Mouse (Mus musculus) heart, adult 18-20 months (tissue): ENCODE measurements around the gene Scn8a. TPM values are rescaled to one million over a fixed set of nuclear protein-coding genes. Genes with fewer than 3 reads are reported as not detected.
A peak's percentile ranks its signal among the peaks of the same experiment; 100 is the strongest.

ENCODE experiments used
- DNase-seq, 2 experiments: peaks; one replicate each; pipeline ENCODE4 v3.0.0; 2021 to 2022; ENCODE audit warnings: mixed read lengths in 1 of 2
- total RNA-seq, 2 experiments: library from RNA; stranded (reverse); gene quantifications; 2 replicates each; pipeline ENCODE4 v1.2.3; 2021

Scn8a gene
- total RNA-seq, 2 experiments from 2014 or later, result not detected

DNA sequence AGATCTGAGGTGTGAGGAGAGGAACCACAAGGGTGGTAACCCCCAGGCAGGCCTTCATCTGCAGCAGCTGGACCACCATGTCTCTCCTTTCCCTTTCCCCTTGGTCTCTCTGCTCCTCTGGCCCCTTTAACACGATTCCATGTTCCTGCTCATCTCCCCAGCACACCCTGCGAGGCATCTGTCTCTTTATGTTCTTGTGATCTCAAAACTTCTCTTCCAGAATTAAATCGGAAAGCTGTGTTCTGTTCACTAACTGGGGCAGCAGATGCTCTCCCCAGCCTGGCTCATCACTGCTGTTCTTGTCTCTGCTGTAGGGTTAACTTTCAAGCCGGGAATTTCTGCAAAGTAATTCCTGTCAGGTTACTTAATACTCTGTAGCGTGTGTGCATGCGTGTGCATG is 91.3 kb downstream of the Scn8a start:
- DNase-seq, result no peak

DNA sequence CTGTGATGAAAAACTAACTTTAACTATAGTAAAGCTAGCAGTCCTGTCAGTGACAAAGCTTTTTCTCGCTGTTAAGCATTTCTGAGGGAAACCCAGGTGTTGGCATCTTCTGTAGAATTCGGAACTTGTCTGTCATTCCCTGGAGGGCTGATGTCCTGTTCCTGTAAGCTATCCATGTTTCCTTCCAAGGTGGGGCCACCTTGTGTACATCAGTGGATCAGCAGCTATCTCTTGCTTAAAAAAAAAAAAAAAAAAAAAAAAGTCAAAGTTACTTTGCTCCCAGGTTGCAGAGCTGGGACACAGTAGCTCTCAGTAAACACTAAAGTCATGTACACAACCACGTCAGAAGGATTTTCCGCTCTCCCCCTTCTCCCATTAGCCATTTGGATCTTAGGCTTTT is 91.9 kb downstream of the Scn8a start:
- DNase-seq, result no peak

DNA sequence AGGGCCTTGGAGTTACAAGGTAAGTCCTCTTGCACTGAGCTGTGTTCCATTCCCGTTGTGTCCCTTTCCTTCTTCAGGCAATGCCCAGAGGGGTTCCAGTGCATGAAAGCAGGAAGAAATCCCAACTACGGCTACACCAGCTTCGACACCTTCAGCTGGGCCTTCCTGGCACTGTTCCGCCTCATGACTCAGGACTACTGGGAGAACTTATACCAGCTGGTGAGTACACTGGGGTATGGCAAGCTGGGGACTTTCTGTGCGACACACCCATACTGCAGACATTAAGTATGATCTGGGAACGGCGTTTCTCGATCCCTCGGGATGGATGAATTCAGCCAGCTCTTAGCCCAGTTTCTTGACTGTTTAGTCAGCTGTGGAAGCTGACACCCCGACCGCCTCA is 101.8 kb downstream of the Scn8a start:
- no peak for DNase-seq

DNA sequence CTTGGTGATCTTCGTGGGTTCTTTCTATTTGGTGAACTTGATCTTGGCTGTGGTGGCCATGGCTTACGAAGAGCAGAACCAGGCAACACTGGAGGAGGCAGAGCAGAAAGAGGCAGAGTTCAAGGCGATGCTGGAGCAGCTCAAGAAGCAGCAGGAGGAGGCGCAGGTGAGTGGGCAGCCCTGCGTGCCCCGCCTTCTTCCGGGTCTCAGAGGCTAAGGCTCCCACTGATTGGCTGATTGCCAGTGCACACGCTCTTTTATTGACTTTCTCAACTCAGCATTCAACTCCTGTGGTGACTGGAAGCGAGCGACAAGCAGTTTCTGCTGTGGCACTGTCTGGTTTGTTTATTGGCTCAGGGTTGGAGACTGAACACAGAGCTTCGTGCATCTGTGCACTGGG is 103.1 kb downstream of the Scn8a start:
- no peak for DNase-seq

DNA sequence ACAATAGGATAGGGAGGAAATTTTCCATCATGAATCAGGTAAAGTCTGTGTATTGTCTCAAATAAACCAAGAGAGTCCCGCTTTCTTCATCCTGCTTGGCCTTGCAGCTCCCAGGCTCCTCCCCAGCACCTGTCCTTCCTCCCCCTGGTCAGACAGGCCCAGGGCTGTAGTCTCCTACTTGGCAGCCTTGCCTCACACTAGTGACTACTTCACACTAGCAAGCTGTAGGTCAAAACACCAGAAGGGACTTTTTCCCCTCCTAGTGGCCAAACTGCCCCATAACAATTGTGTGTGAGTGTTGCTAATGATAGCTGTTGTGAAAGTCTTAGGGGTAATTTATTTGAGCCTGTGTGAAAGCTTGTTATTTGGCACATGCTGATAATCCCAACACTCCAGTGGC is 105.0 kb downstream of the Scn8a start:
- DNase-seq, result peak in 1 of 2 experiments; percentile 4

DNA sequence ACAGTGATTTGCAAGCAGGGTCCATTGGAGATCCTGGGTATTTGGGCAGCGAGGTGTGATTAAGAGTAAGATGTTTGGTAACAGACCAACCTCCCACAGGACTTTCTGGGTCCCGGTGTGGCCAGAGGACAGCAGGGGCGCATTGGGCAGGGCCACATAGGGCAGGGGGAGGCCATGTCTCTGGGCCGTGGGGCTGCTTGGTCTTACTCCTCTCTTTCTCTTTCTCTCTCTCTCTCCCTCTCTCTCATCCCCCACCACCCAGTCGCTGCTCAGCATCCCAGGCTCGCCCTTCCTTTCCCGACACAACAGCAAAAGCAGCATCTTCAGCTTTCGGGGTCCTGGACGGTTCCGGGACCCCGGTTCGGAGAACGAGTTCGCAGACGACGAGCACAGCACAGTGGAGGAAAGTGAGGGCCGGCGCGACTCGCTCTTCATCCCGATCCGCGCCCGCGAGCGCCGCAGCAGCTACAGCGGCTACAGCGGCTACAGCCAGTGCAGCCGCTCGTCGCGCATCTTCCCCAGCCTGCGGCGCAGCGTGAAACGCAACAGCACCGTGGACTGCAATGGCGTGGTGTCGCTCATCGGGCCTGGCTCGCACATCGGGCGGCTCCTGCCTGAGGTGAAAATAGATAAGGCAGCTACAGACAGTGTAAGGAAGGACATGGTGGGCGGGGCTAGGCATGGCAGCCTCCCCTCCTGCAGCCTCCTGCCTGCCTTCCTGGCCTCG is 113.9 kb downstream of the Scn8a start:
- peak; percentile 23 to 51 for DNase-seq

DNA sequence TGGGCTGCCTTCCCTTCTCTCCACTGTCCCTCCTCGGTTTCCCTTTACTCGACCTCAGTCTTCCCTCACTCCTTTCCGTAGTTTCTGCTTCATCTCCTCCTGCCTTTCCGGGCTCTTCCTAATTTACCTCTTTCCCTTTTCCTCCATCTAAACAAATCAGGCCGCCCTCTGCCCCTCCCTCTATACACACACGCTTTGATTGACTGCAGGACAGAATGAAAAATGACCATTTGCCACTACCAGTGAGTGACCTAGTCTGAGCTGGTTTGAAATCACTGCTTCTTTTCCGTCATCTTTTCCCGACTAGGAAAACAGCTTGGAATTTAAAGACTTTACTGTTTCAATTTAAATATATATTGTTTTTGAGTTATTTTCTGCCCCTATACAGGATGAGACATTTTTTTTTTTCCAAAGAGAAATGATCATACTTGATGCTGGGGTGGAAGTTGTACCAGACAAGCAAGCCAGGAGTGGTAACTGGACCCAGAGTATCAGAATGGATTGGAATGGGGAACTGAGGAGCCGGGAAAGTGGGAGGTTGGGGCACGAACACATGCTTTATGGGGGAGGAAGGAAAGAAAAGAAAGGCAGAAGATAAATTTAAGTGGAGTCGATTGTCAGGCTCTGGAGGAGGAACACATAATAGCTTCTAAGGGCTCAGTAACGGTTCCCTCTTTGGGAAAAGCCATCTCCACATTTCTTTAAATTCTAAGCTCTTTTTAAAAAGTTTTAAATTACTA is 114.7 kb downstream of the Scn8a start:
- DNase-seq, result no peak

DNA sequence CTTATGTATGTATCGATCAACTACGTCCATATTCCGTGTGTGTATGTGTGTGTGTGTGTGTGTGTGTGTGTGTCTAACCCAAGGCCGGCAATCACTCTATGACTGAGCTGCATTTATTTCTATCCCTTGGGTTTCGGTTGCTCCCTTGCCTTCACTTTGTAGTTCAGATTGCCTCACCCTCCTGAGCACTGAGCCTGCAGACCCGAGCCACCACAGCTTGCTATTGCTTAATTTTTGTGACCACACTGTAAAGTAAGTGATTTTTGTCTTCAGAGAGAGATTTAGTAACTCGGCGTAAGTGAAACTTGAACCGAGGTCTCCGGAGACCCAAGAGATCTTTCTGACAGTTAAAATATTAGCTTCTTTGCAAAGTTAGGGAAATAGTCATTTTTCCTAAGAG is 116.8 kb downstream of the Scn8a start:
- no peak for DNase-seq

DNA sequence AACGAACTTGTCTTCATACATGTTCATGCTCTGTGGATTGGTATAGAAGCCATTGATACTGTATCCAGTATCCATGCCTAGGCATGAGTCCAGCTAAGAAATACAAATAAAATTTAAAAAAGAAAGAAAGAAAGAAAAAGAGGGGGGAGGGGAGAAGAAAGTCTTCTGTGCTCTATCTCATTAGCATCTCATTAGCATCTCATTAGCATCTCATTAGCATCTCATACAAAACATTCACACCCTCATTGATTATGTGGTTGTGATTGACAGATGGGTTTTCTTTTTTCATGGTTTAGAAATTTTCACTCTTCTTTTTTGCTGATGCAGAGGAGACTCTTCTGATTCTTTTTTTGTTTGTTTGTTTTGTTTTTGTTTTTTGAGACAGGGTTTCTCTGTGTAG is 117.4 kb downstream of the Scn8a start:
- no peak for DNase-seq

DNA sequence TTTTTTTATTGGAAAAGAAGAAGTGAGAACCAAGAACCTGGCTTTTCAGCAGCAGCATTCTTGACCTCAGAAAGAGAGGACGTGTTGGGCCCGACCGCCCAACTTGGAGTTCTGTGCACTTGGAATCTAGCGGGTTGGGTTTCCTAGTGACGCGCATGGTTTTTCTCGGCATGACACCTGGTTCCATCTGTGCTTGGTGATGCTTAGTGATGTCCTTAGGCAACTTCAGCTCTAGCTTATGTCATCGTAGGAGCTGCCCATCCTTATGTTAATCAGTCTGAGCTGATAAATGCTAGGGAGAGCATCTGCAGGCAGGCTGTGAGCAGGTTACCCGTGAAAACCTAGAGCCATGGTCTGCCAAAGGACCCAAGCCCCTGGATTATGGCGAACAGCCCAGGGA is 120.6 kb downstream of the Scn8a start:
- no peak for DNase-seq

DNA sequence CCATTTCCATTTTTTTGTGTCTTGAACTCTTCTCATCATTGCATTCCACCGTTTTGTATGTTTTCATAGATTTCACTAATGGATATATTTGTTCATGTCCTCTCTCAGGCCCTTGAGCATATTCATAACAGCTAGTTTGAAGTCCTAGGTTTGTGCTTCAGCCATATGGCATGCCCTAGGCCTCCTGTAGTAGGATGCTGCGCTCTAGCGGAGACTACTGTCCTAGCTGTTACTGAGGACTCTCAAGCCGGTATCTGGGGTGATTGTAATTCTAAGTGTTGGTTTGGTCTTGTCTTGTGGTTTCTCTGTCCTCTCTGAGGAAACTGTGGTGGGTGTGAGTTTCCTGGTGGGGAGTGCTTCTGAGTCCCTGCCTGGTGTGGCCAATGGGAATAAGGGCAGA is 127.4 kb downstream of the Scn8a start:
- DNase-seq, result peak in 1 of 2 experiments; percentile 38

DNA sequence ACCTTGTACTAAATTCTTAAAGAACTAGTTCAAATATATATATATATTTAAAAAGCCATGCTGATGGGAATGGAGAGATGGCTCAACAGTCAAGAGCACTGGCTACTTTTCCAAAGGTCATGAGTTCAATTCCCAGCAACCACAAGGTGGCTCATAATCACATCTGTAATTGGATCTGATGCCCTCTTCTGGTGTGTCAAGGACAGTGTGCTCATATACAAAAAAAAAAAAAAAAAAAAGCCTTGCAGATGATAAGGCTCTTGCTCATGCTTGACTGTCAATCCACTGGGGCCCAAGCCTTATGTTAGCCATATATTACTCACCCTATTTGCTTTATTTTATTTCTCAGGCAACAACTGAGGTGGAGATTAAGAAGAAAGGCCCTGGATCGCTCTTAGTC is 132.0 kb downstream of the Scn8a start:
- no peak for DNase-seq

DNA sequence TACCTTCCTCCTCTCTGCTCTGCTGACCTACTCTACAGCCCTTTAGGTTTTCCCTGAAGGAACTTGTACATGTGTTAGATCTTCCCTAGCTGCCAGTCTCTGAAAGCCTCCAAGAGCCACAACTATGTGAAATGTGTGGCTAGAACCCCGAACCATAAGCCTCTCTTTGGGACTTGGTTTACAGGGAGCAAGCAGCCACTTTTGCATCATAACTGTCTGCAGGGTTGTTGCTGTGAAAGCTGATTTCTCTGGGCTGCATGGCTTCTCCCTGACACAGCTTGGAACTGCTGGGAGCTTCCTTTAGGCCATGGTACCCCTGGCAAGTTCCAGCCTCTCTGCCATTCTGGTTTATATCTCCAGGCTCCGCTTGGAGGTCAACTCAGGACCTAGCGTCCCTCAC is 132.8 kb downstream of the Scn8a start:
- no peak for DNase-seq

DNA sequence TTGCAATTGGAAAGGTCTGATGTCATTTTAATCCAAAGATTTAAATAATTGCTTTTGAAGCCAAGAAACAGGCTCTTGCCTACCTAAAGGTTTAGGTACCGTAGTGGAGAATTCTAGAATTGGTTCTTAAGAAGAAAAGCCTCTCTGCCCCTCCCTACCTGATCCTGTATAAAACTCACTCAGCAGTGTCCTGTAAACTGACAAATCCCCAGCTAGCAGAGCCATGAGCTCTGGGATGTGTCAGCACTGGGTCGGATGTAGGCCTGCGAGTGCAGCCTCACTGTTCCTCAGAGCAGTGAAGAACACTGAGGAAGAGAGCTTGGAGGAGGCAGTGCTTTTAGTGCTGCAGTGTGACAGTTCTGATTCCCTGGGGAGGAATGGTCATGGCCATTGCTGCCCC is 134.9 kb downstream of the Scn8a start:
- DNase-seq, result no peak

DNA sequence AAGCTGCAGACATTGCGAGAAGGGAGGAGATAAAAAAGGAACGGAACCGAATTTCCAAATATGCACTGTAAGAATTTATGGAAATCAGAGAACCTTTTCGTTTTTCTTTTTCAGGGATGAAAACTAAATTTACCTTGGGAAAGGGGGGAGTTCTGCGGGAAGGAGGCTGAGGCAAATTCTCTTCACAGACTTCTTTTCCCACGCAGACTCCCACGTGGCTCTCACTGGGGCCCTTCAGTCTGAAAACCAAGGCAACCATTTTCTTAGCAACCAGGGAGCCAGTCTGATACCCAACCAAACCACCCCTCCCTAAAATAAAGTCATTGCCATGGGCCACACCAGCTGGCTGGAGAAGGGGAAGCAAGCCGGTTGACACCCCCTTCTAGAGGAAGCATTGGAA is 136.1 kb downstream of the Scn8a start:
- no peak for DNase-seq

DNA sequence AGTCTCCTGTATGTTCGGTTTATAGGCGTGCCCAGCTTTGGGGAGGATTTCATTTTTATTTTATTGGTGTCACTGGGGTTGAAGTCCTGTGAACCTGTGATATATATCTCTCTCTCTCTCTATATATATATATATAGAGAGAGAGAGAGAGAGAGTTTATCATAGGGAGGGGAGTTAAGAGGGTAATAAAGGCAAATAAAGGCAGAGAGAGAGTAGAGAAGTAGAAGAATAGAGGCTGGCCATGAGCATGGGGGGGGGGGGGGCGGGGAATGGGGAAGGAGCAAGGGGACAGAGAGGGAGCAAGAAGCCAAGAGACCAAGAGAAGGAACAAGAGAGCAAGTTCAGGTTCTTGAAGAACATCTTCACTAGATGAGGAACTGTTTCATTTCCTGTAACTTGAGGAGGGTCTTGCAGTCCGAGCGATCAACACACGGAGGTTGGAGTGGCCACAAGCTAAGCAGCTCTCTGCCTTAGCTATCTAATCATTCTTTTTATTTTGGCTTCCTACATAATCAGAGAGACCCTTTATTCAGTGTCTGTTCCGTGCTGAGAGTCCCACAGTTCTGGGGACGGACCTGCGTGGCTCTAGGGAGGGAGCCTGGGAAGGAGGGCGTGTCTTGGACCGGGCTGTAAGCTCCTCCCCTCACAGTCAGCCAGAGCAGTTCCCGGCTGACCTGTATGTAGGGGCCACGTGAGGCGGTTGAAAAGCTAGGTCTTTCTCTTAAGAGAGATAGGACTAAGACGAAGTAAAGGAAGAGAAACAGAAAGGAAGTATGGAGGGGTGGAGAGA is 136.8 kb downstream of the Scn8a start:
- DNase-seq, result peak; percentile 56 to 60

DNA sequence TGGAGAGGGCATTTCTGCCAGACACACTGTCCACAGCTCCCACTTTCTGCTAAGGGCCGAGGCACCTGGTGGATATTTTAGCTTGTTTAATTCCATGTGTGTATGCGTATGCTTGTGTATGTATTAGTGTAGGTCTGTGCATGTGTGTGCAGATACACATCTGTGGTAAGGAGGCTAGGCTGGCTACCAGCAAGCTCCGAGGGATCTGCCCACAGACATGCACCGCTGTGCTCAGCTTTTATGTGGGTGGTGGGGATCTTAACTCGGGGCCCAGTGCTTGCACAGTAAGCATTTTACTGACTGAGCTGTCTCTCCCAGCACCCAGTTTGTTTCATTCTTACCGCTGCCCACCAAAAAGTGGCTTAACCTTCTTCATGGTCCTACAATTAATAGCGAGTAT is 137.6 kb downstream of the Scn8a start:
- no peak for DNase-seq

DNA sequence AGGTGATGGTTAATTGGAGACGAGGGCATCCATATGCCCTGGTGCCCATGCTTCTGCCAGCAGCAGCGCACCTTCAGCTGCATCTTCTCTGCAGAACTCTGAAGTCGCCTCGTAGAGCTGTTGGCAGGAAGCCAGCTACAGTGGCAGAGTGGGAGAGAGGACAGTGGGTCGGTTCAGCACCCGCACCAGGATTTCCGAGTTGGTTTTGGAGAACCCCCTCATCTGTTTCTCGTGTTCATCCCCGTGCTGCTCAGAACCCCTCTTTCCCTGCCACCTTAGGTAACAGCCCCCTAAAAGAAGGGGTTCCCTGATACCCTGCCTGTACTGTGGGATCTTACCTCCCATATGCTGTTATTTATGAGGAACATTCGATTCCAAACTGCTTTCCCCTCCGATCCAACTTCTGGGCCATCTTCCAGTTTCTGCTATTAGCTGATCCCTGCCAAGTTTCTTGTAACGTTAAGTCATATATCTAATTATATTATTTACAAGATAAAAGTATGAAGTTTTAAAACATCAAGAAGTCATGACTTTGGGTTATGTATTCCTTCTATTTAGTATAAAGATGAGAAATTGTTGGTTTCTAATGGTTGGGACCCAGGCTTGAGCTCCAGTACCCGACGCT is 138.8 kb downstream of the Scn8a start:
- no peak for DNase-seq

DNA sequence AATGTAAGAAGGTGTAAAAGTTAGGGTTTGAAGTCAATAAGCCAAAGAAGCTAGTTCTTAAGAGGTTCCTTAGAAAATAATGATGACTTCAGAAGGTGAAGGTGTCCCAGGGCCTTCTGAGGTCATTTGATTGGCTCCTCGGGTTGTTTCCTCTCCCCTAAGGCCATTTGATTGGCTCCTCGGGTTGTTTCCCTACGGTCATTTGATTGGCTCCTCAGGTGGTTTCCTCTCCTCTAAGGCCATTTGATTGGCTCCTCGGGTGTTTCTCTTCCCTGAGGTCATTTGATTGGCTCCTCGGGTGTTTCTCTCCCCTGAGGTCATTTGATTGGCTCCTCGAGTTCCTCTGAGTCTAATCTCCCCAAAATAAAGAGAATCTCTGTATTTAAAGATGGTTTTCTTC is 141.7 kb downstream of the Scn8a start:
- no peak for DNase-seq

DNA sequence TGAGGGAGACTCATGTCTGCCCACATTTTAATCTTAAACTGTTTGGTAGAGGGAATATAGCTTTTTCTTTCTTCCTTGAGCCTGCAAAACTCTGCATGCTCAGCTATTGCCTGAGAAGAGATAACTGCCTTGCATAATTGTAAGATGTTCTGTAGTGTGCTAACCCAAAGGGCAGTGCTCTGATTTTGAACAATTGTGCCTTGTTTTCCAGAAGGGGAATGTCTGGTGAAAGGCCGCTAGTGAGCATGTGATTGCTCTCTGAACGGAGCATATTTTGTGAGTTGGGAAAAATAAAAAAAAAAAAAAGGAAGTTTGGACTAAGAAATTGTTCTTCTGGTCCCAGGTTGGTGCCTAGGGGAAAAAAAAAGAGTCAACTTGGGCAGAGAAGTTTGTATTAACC is 159.3 kb downstream of the Scn8a start:
- DNase-seq, result no peak

DNA sequence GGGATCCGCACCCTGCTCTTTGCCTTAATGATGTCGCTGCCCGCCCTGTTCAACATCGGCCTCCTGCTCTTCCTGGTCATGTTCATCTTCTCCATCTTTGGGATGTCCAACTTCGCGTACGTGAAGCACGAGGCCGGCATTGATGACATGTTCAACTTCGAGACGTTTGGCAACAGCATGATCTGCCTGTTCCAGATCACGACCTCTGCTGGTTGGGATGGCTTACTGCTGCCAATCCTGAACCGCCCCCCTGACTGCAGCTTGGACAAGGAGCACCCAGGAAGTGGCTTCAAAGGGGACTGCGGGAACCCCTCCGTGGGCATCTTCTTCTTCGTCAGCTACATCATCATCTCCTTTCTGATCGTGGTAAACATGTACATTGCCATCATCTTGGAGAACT is 170.0 kb downstream of the Scn8a start:
- DNase-seq, result peak in 1 of 2 experiments; percentile 22

DNA sequence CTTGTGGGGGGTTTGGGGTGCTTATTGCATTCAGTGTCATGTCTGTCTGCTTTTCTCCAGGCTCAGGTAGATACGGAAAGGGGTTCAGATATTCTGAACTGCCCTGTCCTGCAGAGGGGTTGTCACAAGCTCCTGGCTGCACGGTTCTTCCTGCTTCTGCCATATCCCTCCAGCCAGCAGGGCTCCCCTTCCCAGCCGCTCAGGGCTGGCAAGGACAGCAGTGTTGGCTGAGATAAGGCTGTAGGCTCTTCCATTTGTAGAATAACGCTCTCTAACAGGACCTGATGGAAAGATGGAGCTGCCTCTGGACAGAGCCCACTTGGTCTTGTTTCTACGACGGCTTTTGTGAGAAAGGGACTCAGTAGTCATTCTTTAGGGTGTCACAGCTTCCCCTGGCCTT is 172.3 kb downstream of the Scn8a start:
- no peak for DNase-seq

DNA sequence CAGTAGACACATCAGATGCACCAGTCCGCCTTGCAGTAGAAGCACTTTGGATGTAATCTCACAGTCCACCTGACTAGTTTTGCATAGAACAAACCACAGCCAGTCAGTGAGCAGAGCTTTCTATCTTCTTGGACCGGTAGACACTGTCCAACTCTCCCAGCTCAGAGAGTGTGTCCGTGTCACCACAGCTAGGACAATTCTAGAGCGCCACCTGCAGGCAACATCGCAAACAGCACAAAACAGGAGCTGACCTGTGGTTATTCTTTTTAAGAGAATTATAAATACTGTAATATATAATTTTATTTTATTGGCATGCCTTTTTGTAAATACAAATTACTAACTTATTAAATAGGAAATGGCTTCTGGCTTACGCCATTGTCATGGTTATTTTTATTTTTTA is 173.0 kb downstream of the Scn8a start:
- peak; percentile 38 to 78 for DNase-seq
